Mouse (Mus musculus): ENCODE data around the gene Nr3c2.

GRCm38 (mm10) chr8:77121571-77121890 lies 222.3 kb downstream of the Nr3c2 start:
- no peak for TF ChIP-seq CTCF (conservative IDR thresholded peaks at IDR 0.05; ENCODE audit: insufficient read depth, insufficient read length, low read depth, low read length)
- no peak for TF ChIP-seq POLR2A (IDR thresholded peaks at IDR 0.05; ENCODE audit: low read depth, low read length)

All from kidney, adult 2 months (tissue).